Mouse (Mus musculus): ENCODE data around the gene Gsdmc3. TPM values are rescaled to one million over a fixed set of nuclear protein-coding genes. Genes with fewer than 3 reads are reported as not detected.
"Not testable (repeated sequence)": the region's sequence is repeated elsewhere in the genome, so short reads cannot be mapped to it uniquely, and the experiment has no call there.

The Gsdmc3 gene
- polyA plus RNA-seq, 1 experiment from 2014 or later = not detected

DNA sequence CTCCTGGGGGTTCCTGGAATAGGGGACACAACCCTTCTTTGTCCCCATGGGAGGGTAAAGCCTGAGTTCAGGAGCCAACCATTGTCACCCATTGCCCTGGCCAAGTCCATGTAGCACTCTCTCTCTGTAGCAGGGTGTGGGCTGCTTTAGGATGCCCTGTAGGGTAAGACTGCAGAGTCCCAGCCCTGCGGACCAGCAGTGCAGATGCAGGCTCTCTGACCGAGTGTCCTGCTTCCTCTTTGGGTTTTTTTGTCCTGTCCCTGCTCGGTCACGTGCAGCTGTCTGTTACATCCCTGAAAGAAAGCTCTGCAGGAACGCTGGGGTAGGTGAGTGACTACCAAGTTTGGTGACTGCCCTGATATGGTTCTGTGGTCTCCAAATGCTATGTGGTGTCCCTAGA, 10.1 kb upstream of the Gsdmc3 start:
- H3K9me3 ChIP-seq (replicated peaks; ENCODE audit: control insufficient read depth, low read length); ATAC-seq (replicated peaks; ENCODE audit: insufficient number of reproducible peaks, low FRiP score, low TSS enrichment); H3K36me3 ChIP-seq (ENCODE audit: control insufficient read depth, insufficient read depth, low read length): not testable (repeated sequence)

DNA sequence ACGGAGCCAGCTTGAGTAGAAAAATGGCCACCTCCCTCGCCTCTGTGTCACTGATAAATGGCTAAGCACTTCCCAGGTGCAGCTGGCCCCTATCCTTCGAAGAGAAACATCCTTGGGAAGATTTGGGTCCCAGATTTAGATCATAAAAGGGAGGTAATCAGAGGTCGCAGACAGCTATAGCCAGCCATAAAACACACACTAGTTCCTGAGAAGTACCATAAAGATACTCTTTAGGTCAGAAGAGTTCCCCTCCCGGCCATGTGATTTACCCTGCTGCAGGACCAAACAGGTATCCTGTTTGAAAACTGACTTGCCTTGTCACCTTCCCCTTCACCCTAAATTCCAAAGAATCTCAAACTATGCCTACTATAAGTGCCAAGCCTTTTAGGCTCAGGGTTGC, 9.6 kb upstream of the Gsdmc3 start:
- H3K36me3 ChIP-seq (ENCODE audit: control insufficient read depth, insufficient read depth, low read length); H3K4me1 ChIP-seq (ENCODE audit: control insufficient read depth, insufficient read depth, low read length); ATAC-seq (replicated peaks; ENCODE audit: insufficient number of reproducible peaks, low FRiP score, low TSS enrichment); H3K9me3 ChIP-seq (replicated peaks; ENCODE audit: control insufficient read depth, low read length); H3K27me3 ChIP-seq (ENCODE audit: control insufficient read depth, insufficient read depth, low read length); H3K4me3 ChIP-seq (ENCODE audit: low read depth, low read length); H3K27ac ChIP-seq (ENCODE audit: low read depth, low read length); H3K4me2 ChIP-seq; H3K9ac ChIP-seq (ENCODE audit: low read depth, low read length): not testable (repeated sequence)
- no CpG with 5 or more reads among the region's 5 CpGs for WGBS (ENCODE audit: insufficient replicate concordance)

More for the DNA sequence above, 10.1 kb upstream of the Gsdmc3 start:
- not testable (repeated sequence) for H3K4me2 ChIP-seq; H3K27me3 ChIP-seq (ENCODE audit: control insufficient read depth, insufficient read depth, low read length); H3K4me3 ChIP-seq (ENCODE audit: low read depth, low read length); H3K27ac ChIP-seq (ENCODE audit: low read depth, low read length); H3K9ac ChIP-seq (ENCODE audit: low read depth, low read length); H3K4me1 ChIP-seq (ENCODE audit: control insufficient read depth, insufficient read depth, low read length)
- 52% methylated on average over 4 of the region's 5 CpGs for WGBS (ENCODE audit: insufficient replicate concordance)

DNA sequence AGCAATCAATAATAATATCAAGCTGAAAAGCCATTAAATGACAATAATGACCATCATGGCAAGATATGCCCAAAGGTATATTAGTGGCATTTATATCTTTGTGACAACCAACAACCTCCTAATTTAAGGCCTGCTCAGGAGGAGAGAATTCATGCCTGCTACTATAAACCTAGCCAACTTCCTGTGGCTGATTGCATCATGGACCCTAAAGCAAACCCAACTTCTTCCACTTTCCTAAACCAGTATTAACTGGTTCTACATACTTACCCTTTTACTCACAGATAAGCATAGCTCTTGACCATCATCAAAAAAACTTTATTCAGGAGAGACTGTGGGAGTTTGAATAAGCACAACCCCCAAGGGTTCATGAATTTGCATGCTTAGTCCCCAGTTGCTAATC, 2.2 kb downstream of the Gsdmc3 start:
- not testable (repeated sequence) for H3K27ac ChIP-seq (ENCODE audit: low read depth, low read length); ATAC-seq (replicated peaks; ENCODE audit: insufficient number of reproducible peaks, low FRiP score, low TSS enrichment); H3K27me3 ChIP-seq (ENCODE audit: control insufficient read depth, insufficient read depth, low read length); H3K4me2 ChIP-seq; H3K9ac ChIP-seq (ENCODE audit: low read depth, low read length); H3K4me1 ChIP-seq (ENCODE audit: control insufficient read depth, insufficient read depth, low read length); H3K4me3 ChIP-seq (ENCODE audit: low read depth, low read length); H3K9me3 ChIP-seq (replicated peaks; ENCODE audit: control insufficient read depth, low read length); H3K36me3 ChIP-seq (ENCODE audit: control insufficient read depth, insufficient read depth, low read length)

- H3K4me3 ChIP-seq (ENCODE audit: low read depth, low read length); H3K27me3 ChIP-seq (ENCODE audit: control insufficient read depth, insufficient read depth, low read length); ATAC-seq (replicated peaks; ENCODE audit: insufficient number of reproducible peaks, low FRiP score, low TSS enrichment); H3K27ac ChIP-seq (ENCODE audit: low read depth, low read length); H3K36me3 ChIP-seq (ENCODE audit: control insufficient read depth, insufficient read depth, low read length); H3K9ac ChIP-seq (ENCODE audit: low read depth, low read length); H3K9me3 ChIP-seq (replicated peaks; ENCODE audit: control insufficient read depth, low read length); H3K4me2 ChIP-seq; H3K4me1 ChIP-seq (ENCODE audit: control insufficient read depth, insufficient read depth, low read length): not testable (repeated sequence)
- WGBS (ENCODE audit: insufficient replicate concordance) = 37% methylated on average over 5 of the region's 5 CpGs
These were observed 16.4 kb downstream of the Gsdmc3 start for GRCm38 (mm10) chr15:63861965-63862364.

Other genes starting within 250 kb of the Gsdmc3 start
- gene Gsdmc2, start 33.4 kb downstream of the Gsdmc3 start, polyA plus RNA-seq (2014; fragmentation: Nextera tagmentation; extraction: Ambion mirVana) = not detected in 2 replicates
- gene Gsdmc4, start 33.7 kb upstream of the Gsdmc3 start, polyA plus RNA-seq (2014; fragmentation: Nextera tagmentation; extraction: Ambion mirVana) = not detected in 2 replicates
- gene Fam49b, start 181.9 kb upstream of the Gsdmc3 start, polyA plus RNA-seq (2014; fragmentation: Nextera tagmentation; extraction: Ambion mirVana) = 63.9 and 66.5 TPM in 2 replicates